Mouse (Mus musculus): ENCODE measurements around the gene Aym1.

GRCm38 (mm10) chr5:113393766-113394165 is 36.7 kb downstream of the Aym1 start:
- TF ChIP-seq CTCF (conservative IDR thresholded peaks at IDR 0.05; ENCODE audit: insufficient read depth, insufficient read length, low read depth, low read length) (no peak), POLR2A (IDR thresholded peaks at IDR 0.05; ENCODE audit: low read depth, low read length) (no peak)
